Mouse (Mus musculus) left cerebral cortex, postnatal 4 days (tissue): ENCODE measurements around the gene Grk5. TPM values are rescaled to one million over a fixed set of nuclear protein-coding genes. Genes with fewer than 3 reads are reported as not detected.
"Not testable (repeated sequence)": the region's sequence is repeated elsewhere in the genome, so short reads cannot be mapped to it uniquely, and the experiment has no call there.

ENCODE experiments used
- DNase-seq: peaks from one replicate; pipeline ENCODE4 v3.0.0-alpha.2; 2022
- intact Hi-C: fragments of 180-260 bp; cut with DNase I; formaldehyde crosslinking; loops from one replicate; pipeline ENCODE4 v1.15.1; 2025
- total RNA-seq, 2 experiments: library from RNA; stranded (reverse); gene quantifications; 2 replicates each; pipeline ENCODE4 v1.2.3; 2021

The Grk5 gene
- total RNA-seq: 10 to 100 TPM; 21.5 to 22.2 TPM

GRCm38 (mm10) chr19:60889714-60890315, at the start of gene Grk5:
Gene Grk5, plus strand, starts transcription at chr19:60889749.
- intact Hi-C loops: loop anchor here (5.0 to 10.0 kb wide), 2 partner anchors 207 to 335 kb away; partner anchors contain the start of gene Csf2ra
- peak; percentile 97 for DNase-seq

DNA sequence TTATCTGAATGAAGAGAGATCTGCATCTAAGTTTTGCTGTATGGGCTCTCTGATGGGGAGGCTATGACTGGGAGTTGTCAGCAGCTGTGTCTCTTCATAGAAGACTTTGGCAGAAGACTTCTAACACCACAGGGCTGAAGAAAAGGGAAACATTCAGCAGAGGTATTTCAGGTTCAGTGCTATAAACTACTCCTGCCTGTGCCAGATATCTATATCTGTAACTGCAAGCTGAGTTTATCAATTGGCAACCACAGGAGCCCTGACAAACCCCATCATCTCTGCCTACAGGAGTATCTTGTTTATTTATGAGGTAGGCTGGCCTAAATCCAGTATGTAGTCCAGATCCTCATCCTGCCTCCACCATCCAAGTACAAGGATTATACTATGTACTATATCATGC, 46.2 kb upstream of the Grk5 start:
- intact Hi-C loops: no loop called here
- no peak for DNase-seq

GRCm38 (mm10) chr19:60845731-60846130, 43.8 kb upstream of the Grk5 start:
- intact Hi-C loops: no loop called here
- DNase-seq: no peak

GRCm38 (mm10) chr19:60860868-60861700, 28.5 kb upstream of the Grk5 start, which contains the start of gene Sfxn4:
Gene Sfxn4, minus strand, starts transcription at chr19:60861479.
- DNase-seq: peak; percentile 90
- intact Hi-C loops: no loop called here

DNA sequence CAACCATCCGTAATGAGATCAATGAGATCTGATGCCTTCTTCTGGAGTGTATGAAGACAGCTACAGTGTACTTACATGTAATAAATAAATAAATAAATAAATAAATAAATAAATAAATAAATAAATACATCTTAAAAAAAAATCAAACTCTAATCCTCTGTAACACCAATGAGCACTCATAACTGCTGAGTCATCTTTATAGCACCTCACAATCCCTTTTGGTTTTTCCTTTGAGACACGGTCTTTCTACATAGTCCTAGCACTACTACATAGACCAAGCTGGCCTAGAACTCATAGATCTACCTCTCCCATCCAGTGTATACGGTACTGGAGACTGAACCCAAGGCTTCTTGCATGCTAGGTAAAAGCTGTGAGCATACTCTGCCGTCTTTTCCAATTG, 23.4 kb upstream of the Grk5 start:
- DNase-seq, intact Hi-C loops: not testable (repeated sequence)

DNA sequence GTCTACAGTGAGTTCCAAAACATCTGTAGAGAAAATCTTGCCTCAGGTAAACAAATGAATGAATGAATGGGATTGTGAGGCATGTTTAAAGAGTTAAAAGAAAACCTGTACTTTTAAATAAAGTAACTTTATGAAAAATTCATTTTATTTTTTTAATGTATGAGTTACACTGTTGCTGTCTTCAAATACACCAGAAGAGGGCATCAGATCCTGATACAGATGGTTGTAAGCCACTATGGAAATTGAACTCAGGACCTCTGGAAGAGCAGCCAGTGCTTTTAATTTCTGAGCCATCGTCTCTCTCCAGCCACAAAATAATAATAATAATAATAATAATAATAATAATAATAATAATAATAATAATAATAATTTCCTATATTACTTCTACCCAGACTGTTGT, 19.1 kb upstream of the Grk5 start:
- DNase-seq: no peak

GRCm38 (mm10) chr19:60871366-60871765, 18.2 kb upstream of the Grk5 start:
- intact Hi-C loops: no loop called here
- no peak for DNase-seq

More for the DNA sequence above, 19.1 kb upstream of the Grk5 start:
- intact Hi-C loops: no loop called here

- no peak for DNase-seq
- intact Hi-C loops: no loop called here
These were observed 17.3 kb upstream of the Grk5 start for GRCm38 (mm10) chr19:60872272-60872671.

GRCm38 (mm10) chr19:60873501-60873900, 16.0 kb upstream of the Grk5 start:
- no peak for DNase-seq
- intact Hi-C loops: no loop called here

DNA sequence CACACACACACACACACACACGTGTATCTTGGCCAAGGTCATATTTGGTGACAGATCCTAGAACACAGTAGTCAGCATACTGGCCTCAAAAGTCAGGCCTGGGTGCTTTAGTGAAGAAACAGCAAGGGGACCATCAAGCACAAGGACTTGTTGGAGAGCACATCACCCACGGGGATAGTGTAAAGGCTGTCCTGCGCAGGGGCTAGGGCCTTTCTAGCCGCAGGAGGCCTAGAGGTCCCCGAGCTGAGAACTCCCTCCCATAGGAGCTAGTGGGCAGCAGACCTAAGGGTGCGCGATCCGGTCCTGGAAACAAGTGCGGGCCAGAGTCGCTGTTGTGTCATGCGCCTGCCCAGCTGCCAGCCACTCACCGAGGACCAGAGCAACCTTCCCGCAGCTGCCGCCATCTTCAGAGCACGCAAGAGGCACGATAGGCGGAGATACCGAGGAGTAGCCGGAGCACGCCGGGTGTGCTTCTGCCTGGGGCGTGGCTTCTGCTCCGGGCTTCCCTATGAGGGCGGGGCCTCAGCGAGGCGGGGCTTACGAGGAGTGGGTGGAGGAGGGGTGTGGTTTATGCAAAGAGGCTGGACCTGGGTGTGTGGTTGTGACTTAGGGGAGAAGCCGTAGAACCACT, 15.4 kb upstream of the Grk5 start, which contains the start of gene Prdx3:
Prdx3 (minus strand) TSS at position 493 of the 631 bp plus-strand sequence.
- DNase-seq: peak; percentile 96
- intact Hi-C loops: no loop called here

- no peak for DNase-seq
- intact Hi-C loops: loop anchor here (2.0 kb wide), 1 partner anchor 202 kb away; no protein-coding TSS in a partner anchor
These were observed 6.4 kb upstream of the Grk5 start for GRCm38 (mm10) chr19:60883129-60883528.

GRCm38 (mm10) chr19:60887637-60888036, 1.9 kb upstream of the Grk5 start:
- intact Hi-C loops: loop anchor here (5.0 kb wide), 1 partner anchor 210 kb away; no protein-coding TSS in a partner anchor
- DNase-seq: no peak

GRCm38 (mm10) chr19:60889101-60889713, 342 bp upstream of the Grk5 start:
- intact Hi-C loops: loop anchor here (5.0 kb wide), 1 partner anchor 208 kb away; no protein-coding TSS in a partner anchor
- peak; percentile 36 for DNase-seq

GRCm38 (mm10) chr19:60890391-60891122, 1.0 kb downstream of the Grk5 start:
- no peak for DNase-seq
- intact Hi-C loops: loop anchor here (10.0 kb wide), 1 partner anchor 334 kb away; the partner anchor contains the start of gene Csf2ra

- intact Hi-C loops: loop anchor here (10.0 kb wide), 1 partner anchor 334 kb away; the partner anchor contains the start of gene Csf2ra
- no peak for DNase-seq
These were observed 1.5 kb downstream of the Grk5 start for GRCm38 (mm10) chr19:60891123-60891470.

GRCm38 (mm10) chr19:60891934-60892547, 2.5 kb downstream of the Grk5 start:
- peak; percentile 69 for DNase-seq
- intact Hi-C loops: loop anchor here (10.0 kb wide), 1 partner anchor 333 kb away; the partner anchor contains the start of gene Csf2ra

GRCm38 (mm10) chr19:60895251-60895880, 5.8 kb downstream of the Grk5 start:
- intact Hi-C loops: loop anchor here (10.0 kb wide), 1 partner anchor 329 kb away; the partner anchor contains the start of gene Csf2ra
- no peak for DNase-seq

GRCm38 (mm10) chr19:60903139-60903538, 13.6 kb downstream of the Grk5 start:
- intact Hi-C loops: no loop called here
- no peak for DNase-seq

DNA sequence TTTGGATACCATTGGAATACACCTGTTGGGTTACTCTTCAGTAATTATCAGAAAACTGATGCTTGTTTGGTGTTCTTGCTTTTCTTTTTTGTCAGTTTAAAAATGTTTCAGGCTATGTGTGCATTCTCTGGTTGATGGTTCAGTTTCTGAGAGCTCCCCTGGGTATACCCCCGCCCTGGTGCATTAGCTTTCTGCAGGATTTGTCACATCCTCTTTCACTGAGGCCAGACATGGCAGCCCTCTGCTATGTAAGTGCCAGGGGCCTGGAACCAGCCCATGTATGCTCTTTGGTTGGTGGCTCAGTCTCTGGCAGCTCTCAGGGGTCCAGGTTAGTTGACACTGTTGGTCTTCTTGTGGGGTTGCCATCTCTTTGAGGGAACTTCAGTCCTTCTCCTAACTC, 14.4 kb downstream of the Grk5 start:
- DNase-seq: no peak
- intact Hi-C loops: no loop called here
